Mouse (Mus musculus) C2C12 (cell line): ENCODE measurements at regions not wholly inside any gene's neighbourhood (a gene's known extent, or its start where the extent isn't known, plus 50 kb on each side); places are given as distances from the start of the nearest gene placed in this dataset.

Source experiments
- CEBPB ChIP-seq: IDR thresholded peaks from one replicate; pipeline ENCODE4 v1.6.1; 2011; ENCODE audit warnings: low read depth, mild to moderate bottlenecking, control low read depth, moderate library complexity
- CTCF ChIP-seq: IDR thresholded peaks from one replicate; pipeline ENCODE4 v1.5.1; 2011; ENCODE audit not compliant: control insufficient read depth, insufficient read depth, insufficient read length
- FOSL1 ChIP-seq: IDR thresholded peaks from one replicate; pipeline ENCODE4 v1.8.0; 2011; ENCODE audit warnings: mild to moderate bottlenecking, low read length; ENCODE audit not compliant: poor library complexity, insufficient read depth, severe bottlenecking
- USF1 ChIP-seq: IDR thresholded peaks from one replicate; pipeline ENCODE4 v1.6.1; 2011; ENCODE audit warnings: low read depth, mild to moderate bottlenecking, control low read depth, moderate library complexity

DNA sequence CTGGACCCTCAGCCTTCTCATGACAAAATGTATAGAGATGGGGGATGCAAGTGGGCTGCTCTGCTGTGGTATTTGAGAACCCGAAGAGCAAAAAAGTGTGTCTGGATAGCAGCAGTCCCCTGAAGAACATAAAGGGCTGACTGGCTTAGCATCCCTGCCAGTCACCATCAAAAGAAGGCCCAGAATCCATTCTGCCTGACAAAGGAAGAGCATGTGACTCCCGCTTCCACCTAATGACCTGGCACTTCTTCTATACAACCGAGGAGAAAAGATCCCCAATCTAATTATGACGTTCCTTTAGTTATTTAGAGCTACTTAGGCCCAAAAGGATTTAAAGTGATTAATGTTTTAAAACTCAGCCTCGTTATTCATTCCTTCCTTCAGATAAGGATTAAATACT, 559.0 kb downstream of the Pdcd6ip start:
- TF ChIP-seq CTCF (no peak), CEBPB (no peak), USF1 (no peak), FOSL1 (no peak)
